ENCODE assay signal across 8 mouse cellular contexts in the genomic region with DNA sequence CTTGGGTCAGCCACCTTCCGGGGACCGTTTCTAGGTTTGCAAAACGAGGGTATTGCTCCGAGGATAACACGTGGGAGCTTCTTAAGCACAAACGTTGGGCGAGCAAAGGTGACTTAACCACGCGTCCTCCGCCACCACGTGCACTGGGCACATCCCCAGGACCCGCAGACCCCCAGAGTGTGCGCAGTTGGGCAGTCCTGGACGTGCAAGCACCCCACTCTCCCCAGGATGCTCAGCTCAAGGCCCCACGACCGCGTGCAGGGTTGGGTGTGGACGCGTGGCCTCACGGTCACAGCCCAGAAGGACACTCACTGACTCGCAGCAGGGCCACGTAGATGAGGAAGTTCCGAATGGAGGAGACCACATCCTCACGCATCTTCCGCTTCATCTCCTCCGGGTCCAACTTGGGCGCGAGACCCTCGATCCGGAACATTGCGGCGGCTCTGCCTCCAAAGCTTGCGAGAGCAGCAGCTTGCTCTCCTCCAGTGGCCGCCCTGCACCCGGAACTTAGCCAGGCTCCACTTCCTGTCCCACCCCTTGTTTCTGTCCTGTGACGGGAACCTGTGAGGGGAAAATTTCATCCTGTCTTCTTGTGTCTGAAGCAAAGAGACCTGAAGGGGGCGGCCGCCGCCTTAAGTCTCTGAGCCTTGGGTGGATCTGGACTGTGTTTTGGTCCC. TPM values are rescaled to one million over a fixed set of nuclear protein-coding genes. Genes with fewer than 3 reads are reported as not detected.
DNase-seq lines count a peak whose midpoint lies in the region; ATAC-seq and TF ChIP-seq lines count a peak whose summit lies in the region.

A gene (minus strand): TSS at position 514 of the 677 bp plus-strand sequence.

- 0 out of 4 replicates have a peak, but pooled peaks of 1 of the 2 experiments have one; percentile 41 for TF ChIP-seq EP300 in MEL (IDR thresholded peaks at IDR 0.05; ENCODE audit: low read depth in 1 of 2, low read length in 2 of 2)

- peak; percentile 100 for ATAC-seq in forebrain, postnatal 0 days
- ATAC-seq in lung, embryonic 15.5 days (ENCODE audit: borderline replicate concordance, extremely low read depth, low FRiP score, low TSS enrichment) = peak; percentile 91; the same call in 1 of the 2 replicates

- peaks cover under 1 to 6% of the 10 kb centered on the region in 2 experiments for H3K27me3 ChIP-seq in MEL (ENCODE audit: control insufficient read depth in 1 of 2, insufficient read depth in 2 of 2, low read length in 2 of 2)
- no peaks in the 10 kb centered on the region for H3K27me3 ChIP-seq in cerebellum, adult 2 months (ENCODE audit: control insufficient read depth, insufficient read depth, low read length)
- H3K27me3 ChIP-seq in forebrain, postnatal 0 days (ENCODE audit: insufficient read depth, low read length) = no peaks in the 10 kb centered on the region
- no peaks in the 10 kb centered on the region for H3K27me3 ChIP-seq in lung, embryonic 15.5 days

- peaks cover 29% of the 10 kb centered on the region for H3K79me2 ChIP-seq in MEL (ENCODE audit: control insufficient read depth, insufficient read depth, low read length, poor library complexity)

- peak; percentile 84 to 96 for TF ChIP-seq POLR2A in MEL (IDR thresholded peaks at IDR 0.05; ENCODE audit: control insufficient read depth in 1 of 2, insufficient read depth in 1 of 2, low read depth in 1 of 2, low read length in 2 of 2, poor library complexity in 1 of 2)
- TF ChIP-seq POLR2A in cerebellum, adult 2 months (IDR thresholded peaks at IDR 0.05; ENCODE audit: borderline replicate concordance, insufficient read depth, low read length) = peak; percentile 91

- peak; percentile 97 for DNase-seq in MEL (ENCODE audit: low read depth, low spot score)
- DNase-seq in cerebellum, adult 2 months = peak; percentile 91 to 93
- peak; percentile 92 for DNase-seq in forebrain, postnatal 0 days
- DNase-seq in heart, postnatal 4 days = peak; percentile 91
- peak; percentile 91 to 93 for DNase-seq in layer of hippocampus, adult 8-10 months (ENCODE audit: low spot score in 2 of 2)
- peak; percentile 85 for DNase-seq in ovary, adult 18-20 months (ENCODE audit: low spot score)
- peak; percentile 89 for DNase-seq in thymus, postnatal 0 days (ENCODE audit: low spot score)

- H3K9ac ChIP-seq in MEL (ENCODE audit: control insufficient read depth, low read depth, low read length, poor library complexity, severe bottlenecking) = peak within 1 kb of the TSS; percentile 85
- peak within 1 kb of the TSS; percentile 78 for H3K9ac ChIP-seq in forebrain, postnatal 0 days
- H3K9ac ChIP-seq in lung, embryonic 15.5 days = peak within 1 kb of the TSS; percentile 76

- peak within 1 kb of the TSS; percentile 67 for H3K27ac ChIP-seq in MEL (ENCODE audit: control insufficient read depth, low read depth, low read length)
- no peak within 1 kb of the TSS for H3K27ac ChIP-seq in cerebellum, adult 2 months (ENCODE audit: insufficient read depth, low read length)
- no peak within 1 kb of the TSS for H3K27ac ChIP-seq in forebrain, postnatal 0 days (ENCODE audit: low read depth, low read length)
- H3K27ac ChIP-seq in lung, embryonic 15.5 days = peak within 1 kb of the TSS; percentile 16; the same call in 1 of the 2 replicates

- peaks cover 12% of the 10 kb centered on the region in 2 experiments for H3K36me3 ChIP-seq in MEL (ENCODE audit: control insufficient read depth in 1 of 2, insufficient read depth in 2 of 2, low read length in 2 of 2)
- H3K36me3 ChIP-seq in forebrain, postnatal 0 days (ENCODE audit: insufficient read depth) = peaks cover 18% of the 10 kb centered on the region; the same call in 1 of the 2 replicates
- peaks cover 10% of the 10 kb centered on the region for H3K36me3 ChIP-seq in lung, embryonic 15.5 days

- peak; percentile 34 to 87 (median 73) for TF ChIP-seq CTCF in MEL (IDR thresholded peaks at IDR 0.05 in 2 of 3, conservative IDR thresholded peaks at IDR 0.05 in 1 of 3; ENCODE audit: control insufficient read depth in 1 of 3, insufficient read depth in 1 of 3, low read depth in 2 of 3, low read length in 3 of 3, poor library complexity in 1 of 3, severe bottlenecking in 1 of 3)
- TF ChIP-seq CTCF in cerebellum, adult 2 months (IDR thresholded peaks at IDR 0.05; ENCODE audit: borderline replicate concordance, insufficient read depth, low read depth, low read length) = peak; percentile 68
- peak; percentile 89 for TF ChIP-seq CTCF in forebrain, postnatal 0 days (IDR thresholded peaks at IDR 0.05; ENCODE audit: low read depth)

- H3K4me3 ChIP-seq in MEL (ENCODE audit: control insufficient read depth in 1 of 2, insufficient read depth in 1 of 2, low read depth in 2 of 2, low read length in 2 of 2) = peak within 1 kb of the TSS; percentile 87 to 89
- H3K4me3 ChIP-seq in cerebellum, adult 2 months (replicated peaks; ENCODE audit: insufficient read depth, low read depth, low read length) = peak within 1 kb of the TSS; percentile 73
- H3K4me3 ChIP-seq in forebrain, postnatal 0 days (ENCODE audit: low read depth, low read length) = peak within 1 kb of the TSS; percentile 70
- H3K4me3 ChIP-seq in lung, embryonic 15.5 days = peak within 1 kb of the TSS; percentile 73

- TF ChIP-seq RAD21 in MEL (IDR thresholded peaks at IDR 0.05; ENCODE audit: low read depth, low read length) = peak; percentile 78

- under 1% methylated on average over 39 of the region's 39 CpGs for WGBS in cerebellum, adult 2 months
- WGBS in forebrain, postnatal 0 days = 2% methylated on average over 39 of the region's 39 CpGs
- under 1% methylated on average over 39 of the region's 39 CpGs for WGBS in lung, embryonic 15.5 days

- no peaks in the 10 kb centered on the region for H3K9me3 ChIP-seq in MEL (replicated peaks; ENCODE audit: insufficient read depth, low read length)
- H3K9me3 ChIP-seq in forebrain, postnatal 0 days (ENCODE audit: low read length) = no peaks in the 10 kb centered on the region
- no peaks in the 10 kb centered on the region for H3K9me3 ChIP-seq in lung, embryonic 15.5 days

- H3K4me2 ChIP-seq in forebrain, postnatal 0 days (ENCODE audit: low read depth) = peak within 1 kb of the TSS; percentile 58
- H3K4me2 ChIP-seq in lung, embryonic 15.5 days = peak within 1 kb of the TSS; percentile 69

- peaks cover 0 to 16% of the 10 kb centered on the region in 2 experiments; a peak in 3 of 4 replicates for H3K4me1 ChIP-seq in MEL (ENCODE audit: control insufficient read depth in 1 of 2, insufficient read depth in 2 of 2, low read length in 2 of 2)
- H3K4me1 ChIP-seq in cerebellum, adult 2 months (ENCODE audit: control insufficient read depth, insufficient read depth, low read length) = peaks cover 3% of the 10 kb centered on the region; the same call in 1 of the 2 replicates
- peaks cover 10% of the 10 kb centered on the region for H3K4me1 ChIP-seq in forebrain, postnatal 0 days (ENCODE audit: insufficient read depth)
- H3K4me1 ChIP-seq in lung, embryonic 15.5 days = peaks cover 11% of the 10 kb centered on the region

TF ChIP-seq in MEL, 35 proteins besides CTCF, POLR2A, EP300 and RAD21 (continues in another document):
- TF ChIP-seq GATA1 (IDR thresholded peaks at IDR 0.05; ENCODE audit: low read depth, low read length) = no peak
- no peak for TF ChIP-seq CHD1 (IDR thresholded peaks at IDR 0.05; ENCODE audit: low read depth, low read length)
- no peak for TF ChIP-seq MAFK (IDR thresholded peaks at IDR 0.05; ENCODE audit: borderline replicate concordance, low read depth, low read length)
- TF ChIP-seq TAL1 (IDR thresholded peaks at IDR 0.05; ENCODE audit: low read length) = no peak
- TF ChIP-seq ELF1 (IDR thresholded peaks at IDR 0.05; ENCODE audit: low read depth, low read length) = peak; percentile 97
- TF ChIP-seq MYB (IDR thresholded peaks at IDR 0.05; ENCODE audit: low read depth, low read length) = no peak
- TF ChIP-seq ZKSCAN1 (IDR thresholded peaks at IDR 0.05; ENCODE audit: low read depth, low read length) = no peak
- peak; percentile 64; the same call in 1 of the 2 replicates for TF ChIP-seq ZMIZ1 (IDR thresholded peaks at IDR 0.05; ENCODE audit: low read depth, low read length)
- TF ChIP-seq RCOR1 (IDR thresholded peaks at IDR 0.05; ENCODE audit: low read depth, low read length) = peak; percentile 68; the same call in 1 of the 2 replicates
- peak; percentile 86 for TF ChIP-seq POLR2AphosphoS2 (IDR thresholded peaks at IDR 0.05; ENCODE audit: low read length)
- no peak for TF ChIP-seq USF2 (IDR thresholded peaks at IDR 0.05; ENCODE audit: borderline replicate concordance in 1 of 2, insufficient read depth in 1 of 2, low read depth in 1 of 2, low read length in 2 of 2)
- TF ChIP-seq MXI1 (IDR thresholded peaks at IDR 0.05; ENCODE audit: low read depth, low read length) = peak; percentile 93
- peak; percentile 94 for TF ChIP-seq NELFE (IDR thresholded peaks at IDR 0.05; ENCODE audit: low read depth, low read length)
- TF ChIP-seq USF1 (IDR thresholded peaks at IDR 0.05; ENCODE audit: low read depth, low read length) = peak; percentile 44; the same call in 1 of the 2 replicates
- TF ChIP-seq TCF12 (IDR thresholded peaks at IDR 0.05; ENCODE audit: low read depth, low read length) = peak; percentile 72
- peak; percentile 56; the same call in 1 of the 2 replicates for TF ChIP-seq ETS1 (IDR thresholded peaks at IDR 0.05; ENCODE audit: low read depth, low read length)
- peak; percentile 89 for TF ChIP-seq MAZ (IDR thresholded peaks at IDR 0.05; ENCODE audit: low read depth, low read length)
- no peak for TF ChIP-seq BHLHE40 (IDR thresholded peaks at IDR 0.05; ENCODE audit: borderline replicate concordance, low read depth, low read length)
- no peak for TF ChIP-seq MEF2A (IDR thresholded peaks at IDR 0.05; ENCODE audit: extremely low read depth, insufficient replicate concordance, low read depth, low read length, poor library complexity, severe bottlenecking)
- TF ChIP-seq MAX (IDR thresholded peaks at IDR 0.05; ENCODE audit: low read length) = peak; percentile 91
- no peak for TF ChIP-seq NRF1 (IDR thresholded peaks at IDR 0.05; ENCODE audit: insufficient read depth, low read depth, low read length, poor library complexity, severe bottlenecking)
- peak; percentile 80 for TF ChIP-seq TBP (IDR thresholded peaks at IDR 0.05; ENCODE audit: low read depth, low read length)

RNA-seq across cellular contexts. Expression of the gene that starts here (rescaled TPM):
- total RNA-seq in MEL (2012; rRNA removed) = 545 and 639 TPM in 2 replicates
- polyA plus RNA-seq in MEL (2012; ENCODE audit: insufficient read depth in 1 of 2, insufficient read length in 2 of 2, low read depth in 1 of 2, low replicate concordance in 2 of 2, missing spikeins in 1 of 2) = 100 to 1,000 TPM in 1 of 2 experiments, not detected in 1; 309 TPM
- polyA plus RNA-seq in cerebellum, adult 2 months (2012; rRNA removed) = 140 and 155 TPM in 2 replicates
- 114 and 143 TPM in 2 replicates for total RNA-seq in forebrain, postnatal 0 days (2014; rRNA removed)
- polyA plus RNA-seq in forebrain, postnatal 0 days (2015; fragmentation: Nextera tagmentation; extraction: Ambion mirVana) = 208 and 264 TPM in 2 replicates
- total RNA-seq in heart, postnatal 4 days (2021) = 100 to 1,000 TPM; 119 to 141 TPM
- 10 to 100 TPM; 56.8 to 69.2 (median 64.7) TPM for total RNA-seq in layer of hippocampus, adult 8-10 months (2022)
- polyA plus RNA-seq in lung, embryonic 15.5 days (2015; fragmentation: Nextera tagmentation; extraction: Ambion mirVana) = 183 and 189 TPM in 2 replicates
- 308 and 318 TPM in 2 replicates for polyA plus RNA-seq in thymus, postnatal 0 days (2015; fragmentation: Nextera tagmentation; extraction: Ambion mirVana)

Comparison
In these comparisons a context has a peak if more than half of its experiments do, and no peak if none do; other contexts are left out.
1. H3K27ac ChIP-seq: peak in MEL (single experiment) and lung, embryonic 15.5 days (single experiment); none in cerebellum, adult 2 months (single experiment) and forebrain, postnatal 0 days (single experiment).
2. Peak in every context shown above with its lines, with median percentiles within 50 percentile points of each other: DNase-seq, H3K4me3 ChIP-seq, H3K9ac ChIP-seq and CTCF ChIP-seq.